In genomic region chr7:133580296-133580640, GRCm38 (mm10) we compare ENCODE assay signal across 26 mouse cellular contexts. TPM values are rescaled to one million over a fixed set of nuclear protein-coding genes. Genes with fewer than 3 reads are reported as not detected.
DNase-seq lines count a peak whose midpoint lies in the region; TF ChIP-seq lines count a peak whose summit lies in the region.
"Had no signal": no experiment of that assay in that cellular context is flagged by ENCODE, and none has a peak within 500 bp of the region (broad histone marks: within the 10 kb centered on the region; RNA-seq: fewer than 3 reads in every experiment).

No protein-coding gene starts in this region.

- H3K36me3 ChIP-seq in midbrain, embryonic 10.5 days, result no peaks in the 10 kb centered on the region
- H3K36me3 ChIP-seq: embryonic facial prominence, embryonic 10.5 days; heart, embryonic 15.5 days; hindbrain, embryonic 15.5 days; intestine, embryonic 15.5 days had no signal

- peak; percentile 21 for DNase-seq in brain, embryonic 14.5 days (ENCODE audit: low read depth)
- peak; percentile 41 to 61 for DNase-seq in frontal cortex, adult 2 months (ENCODE audit: extremely low spot score in 1 of 2, low spot score in 1 of 2)
- DNase-seq in layer of hippocampus, postnatal 14 days (ENCODE audit: low spot score in 2 of 2), result peak; percentile 22 to 26
- no peak for DNase-seq in embryo, embryonic 10 days (ENCODE audit: low spot score)
- no peak for DNase-seq in lung, postnatal 14 days
- DNase-seq in midbrain, embryonic 10.5 days (ENCODE audit: low spot score), result no peak
- DNase-seq: cerebellum, postnatal 36 days; gastrocnemius, postnatal 14 days; heart, postnatal 4 days; kidney, postnatal 36 days; lung, adult 2 months; lung, postnatal 4 days; thymus, postnatal 36 days had no signal

- no peaks in the 10 kb centered on the region for H3K27me3 ChIP-seq in midbrain, embryonic 10.5 days (ENCODE audit: low read depth, poor library complexity, severe bottlenecking)
- H3K27me3 ChIP-seq: heart, embryonic 15.5 days; hindbrain, embryonic 15.5 days; intestine, embryonic 15.5 days had no signal

- peak overlapping the region; percentile 8; the same call in 1 of the 2 replicates for H3K27ac ChIP-seq in olfactory bulb, adult 2 months (ENCODE audit: insufficient read depth, low read depth, low read length)
- no peak overlapping the region for H3K27ac ChIP-seq in midbrain, embryonic 10.5 days (replicated peaks)
- H3K27ac ChIP-seq: embryonic facial prominence, embryonic 10.5 days; heart, embryonic 15.5 days; hindbrain, embryonic 15.5 days; intestine, embryonic 15.5 days had no signal

- 63% methylated on average over 4 of the region's 4 CpGs for WGBS in olfactory bulb, adult 2 months
- 92% methylated on average over 4 of the region's 4 CpGs for WGBS in midbrain, embryonic 10.5 days

- no peak overlapping the region for H3K4me3 ChIP-seq in olfactory bulb, adult 2 months (ENCODE audit: insufficient read depth, low read depth, low read length)
- H3K4me3 ChIP-seq in midbrain, embryonic 10.5 days, result no peak overlapping the region
- H3K4me3 ChIP-seq: embryonic facial prominence, embryonic 10.5 days; heart, embryonic 15.5 days; hindbrain, embryonic 15.5 days; intestine, embryonic 15.5 days had no signal

- H3K4me1 ChIP-seq in olfactory bulb, adult 2 months (ENCODE audit: control insufficient read depth, insufficient read depth, low read length), result peaks cover 10% of the 10 kb centered on the region
- no peaks in the 10 kb centered on the region for H3K4me1 ChIP-seq in midbrain, embryonic 10.5 days
- H3K4me1 ChIP-seq: heart, embryonic 15.5 days; hindbrain, embryonic 15.5 days had no signal

- no peaks in the 10 kb centered on the region for H3K9me3 ChIP-seq in midbrain, embryonic 10.5 days (replicated peaks)
- H3K9me3 ChIP-seq: embryonic facial prominence, embryonic 10.5 days; heart, embryonic 15.5 days; hindbrain, embryonic 15.5 days; intestine, embryonic 15.5 days had no signal

- TF ChIP-seq CTCF in brain, embryonic 14.5 days (IDR thresholded peaks at IDR 0.05; ENCODE audit: borderline replicate concordance, extremely low read depth, insufficient read depth, insufficient read length), result no peak
- TF ChIP-seq CTCF in olfactory bulb, adult 2 months (IDR thresholded peaks at IDR 0.05; ENCODE audit: insufficient read depth, low read depth, low read length), result no peak

- no peak for TF ChIP-seq POLR2A in brain, embryonic 14.5 days (IDR thresholded peaks at IDR 0.05; ENCODE audit: borderline replicate concordance, extremely low read depth, insufficient read depth, insufficient read length, poor library complexity, severe bottlenecking)
- no peak for TF ChIP-seq POLR2A in olfactory bulb, adult 2 months (IDR thresholded peaks at IDR 0.05; ENCODE audit: insufficient read depth, low read depth, low read length)

RNA-seq across cellular contexts. Expression of gene Tex36, which starts 21.7 kb away (rescaled TPM):
- polyA plus RNA-seq in brain, embryonic 14.5 days (2012; rRNA removed), result 0.08 and 0.11 TPM in 2 replicates
- not detected in 2 replicates for polyA plus RNA-seq in frontal cortex, adult 2 months (2012; rRNA removed)
- total RNA-seq in layer of hippocampus, postnatal 14 days (2021), result not detected
- not detected in 2 replicates for polyA plus RNA-seq in olfactory bulb, adult 2 months (2012; ENCODE audit: insufficient read depth, insufficient read length, low replicate concordance, missing spikeins)
- polyA plus RNA-seq in midbrain, embryonic 10.5 days (2016; fragmentation: Nextera tagmentation; extraction: Ambion mirVana), result not detected in 2 replicates
- total RNA-seq: adrenal gland, adult 2 months; gastrocnemius, postnatal 14 days; heart, adult 8-10 months; heart, postnatal 4 days; midbrain, postnatal 0 days had no signal
- polyA plus RNA-seq: adrenal gland, adult 2 months; embryonic facial prominence, embryonic 10.5 days; forebrain, embryonic 11.5 days; heart, embryonic 15.5 days; hindbrain, embryonic 15.5 days; intestine, embryonic 15.5 days; kidney, embryonic 14.5 days; liver, embryonic 11.5 days; lung, adult 2 months; neural tube, embryonic 11.5 days; small intestine, adult 2 months had no signal

RNA-seq across cellular contexts. Expression of gene Edrf1, which starts 57.1 kb away (rescaled TPM):
- polyA plus RNA-seq in brain, embryonic 14.5 days (2012; rRNA removed), result 22.9 and 25.8 TPM in 2 replicates
- polyA plus RNA-seq in frontal cortex, adult 2 months (2012; rRNA removed), result 19.5 and 20.1 TPM in 2 replicates
- total RNA-seq in layer of hippocampus, postnatal 14 days (2021), result 10 to 100 TPM; 27.8 to 29.4 TPM
- polyA plus RNA-seq in olfactory bulb, adult 2 months (2012; ENCODE audit: insufficient read depth, insufficient read length, low replicate concordance, missing spikeins), result not detected in 2 replicates
- polyA plus RNA-seq in midbrain, embryonic 10.5 days (2016; fragmentation: Nextera tagmentation; extraction: Ambion mirVana), result 26.0 and 29.1 TPM in 2 replicates

Comparison
In these comparisons a context has a peak if more than half of its experiments do, and no peak if none do; other contexts are left out.
1. DNase-seq: peak in brain, embryonic 14.5 days (single experiment), frontal cortex, adult 2 months (2 of 2) and layer of hippocampus, postnatal 14 days (2 of 2); none in embryo, embryonic 10 days (single experiment), lung, postnatal 14 days (single experiment) and midbrain, embryonic 10.5 days (single experiment).
2. RNA of gene Edrf1, which starts 57.1 kb away (polyA plus RNA-seq): 26.0 to 29.1 TPM in midbrain, embryonic 10.5 days, 22.9 to 25.8 TPM in brain, embryonic 14.5 days and 19.5 to 20.1 TPM in frontal cortex, adult 2 months; not detected in olfactory bulb, adult 2 months; every median in the first group is over 10 times any median in the second.